Mouse (Mus musculus): ENCODE data around the gene Zbtb37.

DNA sequence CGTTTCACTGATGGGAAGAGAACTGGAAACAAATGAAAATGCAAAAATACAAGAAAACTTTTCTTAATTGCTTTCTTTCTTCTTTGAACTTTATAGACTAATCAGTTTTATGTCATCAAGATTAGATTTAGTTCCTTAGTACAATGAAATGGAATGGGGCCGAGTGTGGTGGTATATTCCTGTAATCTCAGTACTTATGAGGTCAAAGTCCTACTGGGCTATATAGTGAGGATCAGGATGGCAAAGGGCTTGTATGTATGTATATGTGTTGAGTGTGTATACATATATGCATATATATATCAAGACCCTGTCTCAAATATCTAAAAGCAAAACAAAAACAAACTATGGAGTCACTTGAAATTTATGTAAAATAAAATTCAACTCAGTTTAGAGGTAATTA lies 18.3 kb downstream of the Zbtb37 start:
- TF ChIP-seq POLR2A (IDR thresholded peaks at IDR 0.05; ENCODE audit: control insufficient read depth, extremely low read depth, insufficient read depth, low read length, poor library complexity) (no peak), CTCF (IDR thresholded peaks at IDR 0.05; ENCODE audit: borderline replicate concordance, control insufficient read depth, extremely low read depth, insufficient read depth, low read length, poor library complexity) (no peak)
